Mouse (Mus musculus): ENCODE measurements around the gene Cnksr1. TPM values are rescaled to one million over a fixed set of nuclear protein-coding genes. Genes with fewer than 3 reads are reported as not detected.
A peak's percentile ranks its signal among the peaks of the same experiment; 100 is the strongest.
"Not testable (repeated sequence)": the region's sequence is repeated elsewhere in the genome, so short reads cannot be mapped to it uniquely, and the experiment has no call there.

Cnksr1 gene
- polyA plus RNA-seq (2016; fragmentation: Nextera tagmentation; extraction: Ambion mirVana): 2.1 and 2.5 TPM in 2 replicates

GRCm38 (mm10) chr4:134238279-134238651 lies at the start of gene Cnksr1:
Gene Cnksr1, minus strand, starts transcription at chr4:134238399.
- Histone ChIP-seq H3K36me3 (no peaks in the 10 kb centered on the region), H3K9ac (no peak within 1 kb of the TSS), H3K4me3 (peak within 1 kb of the TSS; percentile 28), H3K27ac (no peak within 1 kb of the TSS), H3K4me1 (peaks cover 4% of the 10 kb centered on the region; the same call in 1 of the 2 replicates), H3K4me2 (replicated peaks) (peak within 1 kb of the TSS; percentile 42), H3K9me3 (no peaks in the 10 kb centered on the region), H3K27me3 (peaks cover 21% of the 10 kb centered on the region)
- 1% methylated on average over 18 of the region's 18 CpGs for WGBS
- peak; percentile 62; the same call in 1 of the 2 replicates for ATAC-seq (ENCODE audit: insufficient number of reproducible peaks, insufficient read depth, low FRiP score, low TSS enrichment)

DNA sequence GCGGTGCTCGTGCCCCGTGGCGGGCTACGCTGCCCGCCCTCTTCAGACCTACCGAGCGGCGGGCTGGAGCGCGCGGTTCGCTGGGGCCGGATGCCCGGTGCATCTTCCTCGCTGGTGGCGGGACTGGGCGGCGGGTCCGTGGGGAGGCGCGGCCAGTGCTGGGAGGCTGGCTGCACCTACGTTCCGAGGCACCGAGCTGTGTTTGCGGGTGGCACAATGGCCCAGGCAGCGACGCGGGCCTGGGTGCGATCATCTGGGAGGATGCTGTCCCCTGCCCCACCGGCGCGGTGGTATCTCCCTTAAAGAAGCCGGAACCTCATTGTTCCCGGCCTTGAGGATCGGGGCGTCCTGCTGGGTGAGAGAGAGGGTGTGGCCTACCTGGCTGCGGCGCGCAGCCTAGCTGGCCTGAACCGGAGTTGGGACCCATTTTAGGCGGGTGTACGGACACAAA lies 49.4 kb upstream of the Cnksr1 start, which contains the start of gene Pdik1l:
TSS of gene Pdik1l (minus strand) at position 321 of the 451 bp plus-strand sequence.
- Histone ChIP-seq H3K9me3 (no peaks in the 10 kb centered on the region), H3K4me1 (peaks cover 14% of the 10 kb centered on the region), H3K4me2 (replicated peaks) (peak within 1 kb of the TSS; percentile 94), H3K9ac (peak within 1 kb of the TSS; percentile 93), H3K36me3 (peaks cover 12% of the 10 kb centered on the region; the same call in 1 of the 2 replicates), H3K4me3 (peak within 1 kb of the TSS; percentile 73), H3K27me3 (no peaks in the 10 kb centered on the region), H3K27ac (peak within 1 kb of the TSS; percentile 100)
- under 1% methylated on average over 43 of the region's 43 CpGs for WGBS
- ATAC-seq (ENCODE audit: insufficient number of reproducible peaks, insufficient read depth, low FRiP score, low TSS enrichment): peak; percentile 74

DNA sequence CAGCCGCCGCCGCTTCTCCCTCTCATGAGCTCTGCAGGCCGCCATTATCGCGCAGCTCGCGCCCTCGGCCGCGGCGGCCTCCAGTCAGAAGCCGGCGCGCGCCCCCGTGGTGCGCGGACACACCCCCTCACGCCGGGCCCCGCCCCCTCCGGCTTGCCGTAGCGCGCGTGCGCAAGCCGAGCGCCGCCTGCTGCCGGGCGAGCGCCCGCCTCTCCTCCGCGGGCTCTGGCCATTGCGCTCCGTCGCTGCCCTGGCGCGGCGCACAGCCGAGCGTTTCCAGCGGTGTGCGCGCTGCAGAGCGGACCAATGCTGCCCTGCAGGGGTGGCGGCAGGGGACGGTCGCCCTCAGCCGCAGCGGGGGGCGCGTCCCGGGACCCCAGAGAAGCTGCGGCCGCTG lies 49.0 kb upstream of the Cnksr1 start:
- peak overlapping the region; percentile 94 for H3K4me2 ChIP-seq (replicated peaks)
- peak overlapping the region; percentile 100 for H3K27ac ChIP-seq
- no peaks in the 10 kb centered on the region for H3K27me3 ChIP-seq
- peak overlapping the region; percentile 73 for H3K4me3 ChIP-seq
- H3K9ac ChIP-seq: peak overlapping the region; percentile 93
- WGBS: under 1% methylated on average over 58 of the region's 59 CpGs
- H3K36me3 ChIP-seq: peaks cover 15% of the 10 kb centered on the region
- H3K4me1 ChIP-seq: peaks cover 14% of the 10 kb centered on the region
- ATAC-seq (ENCODE audit: insufficient number of reproducible peaks, insufficient read depth, low FRiP score, low TSS enrichment): peak; percentile 96
- no peaks in the 10 kb centered on the region for H3K9me3 ChIP-seq

GRCm38 (mm10) chr4:134286226-134287167 lies 48.3 kb upstream of the Cnksr1 start:
- Histone ChIP-seq H3K9me3 (no peaks in the 10 kb centered on the region), H3K4me1 (peaks cover 14% of the 10 kb centered on the region), H3K36me3 (peaks cover 20% of the 10 kb centered on the region), H3K4me2 (replicated peaks) (peak overlapping the region; percentile 94), H3K27ac (peak overlapping the region; percentile 100), H3K4me3 (peak overlapping the region; percentile 73), H3K9ac (peak overlapping the region; percentile 93), H3K27me3 (no peaks in the 10 kb centered on the region)
- WGBS: 3% methylated on average over 59 of the region's 59 CpGs
- ATAC-seq (ENCODE audit: insufficient number of reproducible peaks, insufficient read depth, low FRiP score, low TSS enrichment): peak; percentile 25

DNA sequence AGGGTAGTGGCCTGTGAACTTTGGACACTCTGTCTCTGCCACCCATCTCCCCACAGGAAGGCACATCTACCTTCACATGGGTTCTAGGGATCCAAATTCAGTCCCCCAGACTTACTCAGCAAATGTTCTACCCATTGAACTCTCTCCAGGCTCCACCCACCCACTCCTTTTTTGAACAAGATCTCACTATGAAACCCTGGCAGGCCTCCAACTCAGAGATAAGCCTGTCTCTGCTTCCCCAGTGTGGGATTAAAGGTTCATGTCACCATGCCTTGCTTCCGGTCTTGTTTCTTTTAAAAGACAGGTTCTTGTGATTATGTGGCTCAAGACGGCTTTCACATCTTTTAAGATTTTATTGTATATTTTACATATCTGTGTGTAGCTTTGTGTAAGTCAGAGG lies 46.7 kb upstream of the Cnksr1 start:
- Histone ChIP-seq H3K4me2 (replicated peaks) (no peak overlapping the region), H3K36me3 (peaks cover 26% of the 10 kb centered on the region), H3K4me1 (peaks cover 14% of the 10 kb centered on the region), H3K27ac (no peak overlapping the region), H3K9me3 (no peaks in the 10 kb centered on the region), H3K27me3 (no peaks in the 10 kb centered on the region), H3K9ac (no peak overlapping the region), H3K4me3 (no peak overlapping the region)
- ATAC-seq (ENCODE audit: insufficient number of reproducible peaks, insufficient read depth, low FRiP score, low TSS enrichment): no peak
- WGBS: 96% methylated on average over 2 of the region's 2 CpGs

DNA sequence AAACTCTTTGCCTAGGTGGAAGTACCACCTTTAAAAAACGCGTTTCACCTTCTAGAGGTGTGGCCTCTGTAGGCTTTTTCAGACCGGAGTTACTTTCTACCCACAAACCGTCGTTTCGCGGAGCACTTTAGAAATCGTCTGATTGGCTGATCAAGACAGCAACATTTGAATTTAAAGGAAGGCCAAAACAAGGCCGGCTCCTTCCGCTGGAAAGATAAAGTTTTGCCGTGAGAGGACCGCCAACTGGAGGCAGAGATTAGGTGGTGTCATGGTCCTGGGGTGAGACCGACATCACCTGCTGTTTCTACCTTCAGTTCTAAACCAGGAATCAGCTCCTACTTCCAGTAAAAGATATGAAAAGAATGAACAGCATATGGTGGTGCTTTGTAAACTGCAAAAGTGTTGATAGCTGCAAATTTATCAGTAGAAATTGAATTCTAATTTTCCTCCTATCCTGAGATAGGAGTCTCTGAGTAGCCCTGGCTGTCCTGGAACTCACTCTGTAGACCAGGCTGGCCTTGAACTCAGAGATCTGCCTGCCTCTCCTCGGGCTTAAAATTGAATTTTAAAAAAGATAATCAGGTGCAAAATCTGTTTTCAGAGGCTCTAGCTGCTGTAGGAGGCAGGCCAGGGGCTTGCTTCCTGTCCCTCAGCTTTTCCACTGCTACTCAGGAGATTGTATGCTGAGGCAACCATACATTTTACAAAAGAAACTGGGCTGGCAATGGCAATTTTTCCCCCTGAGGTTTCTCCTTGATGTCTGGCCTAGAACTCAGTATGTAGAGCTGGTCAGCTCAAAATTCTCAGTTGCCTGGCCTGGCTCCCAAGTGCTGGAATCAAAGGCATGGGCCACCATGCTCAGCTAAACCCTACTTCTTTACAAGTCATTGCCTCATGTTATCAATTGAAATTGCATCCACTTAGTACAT lies 35.5 kb upstream of the Cnksr1 start:
- Histone ChIP-seq H3K9me3 (no peaks in the 10 kb centered on the region), H3K4me1 (0 out of 2 replicates have a peak, but pooled peaks cover 3% of the 10 kb centered on the region), H3K27ac (no peak overlapping the region), H3K4me2 (replicated peaks) (peak overlapping the region; percentile 38), H3K36me3 (peaks cover 20% of the 10 kb centered on the region), H3K9ac (no peak overlapping the region), H3K27me3 (no peaks in the 10 kb centered on the region), H3K4me3 (peak overlapping the region; percentile 9)
- ATAC-seq (ENCODE audit: insufficient number of reproducible peaks, insufficient read depth, low FRiP score, low TSS enrichment): no peak
- WGBS: 5% methylated on average over 14 of the region's 14 CpGs

DNA sequence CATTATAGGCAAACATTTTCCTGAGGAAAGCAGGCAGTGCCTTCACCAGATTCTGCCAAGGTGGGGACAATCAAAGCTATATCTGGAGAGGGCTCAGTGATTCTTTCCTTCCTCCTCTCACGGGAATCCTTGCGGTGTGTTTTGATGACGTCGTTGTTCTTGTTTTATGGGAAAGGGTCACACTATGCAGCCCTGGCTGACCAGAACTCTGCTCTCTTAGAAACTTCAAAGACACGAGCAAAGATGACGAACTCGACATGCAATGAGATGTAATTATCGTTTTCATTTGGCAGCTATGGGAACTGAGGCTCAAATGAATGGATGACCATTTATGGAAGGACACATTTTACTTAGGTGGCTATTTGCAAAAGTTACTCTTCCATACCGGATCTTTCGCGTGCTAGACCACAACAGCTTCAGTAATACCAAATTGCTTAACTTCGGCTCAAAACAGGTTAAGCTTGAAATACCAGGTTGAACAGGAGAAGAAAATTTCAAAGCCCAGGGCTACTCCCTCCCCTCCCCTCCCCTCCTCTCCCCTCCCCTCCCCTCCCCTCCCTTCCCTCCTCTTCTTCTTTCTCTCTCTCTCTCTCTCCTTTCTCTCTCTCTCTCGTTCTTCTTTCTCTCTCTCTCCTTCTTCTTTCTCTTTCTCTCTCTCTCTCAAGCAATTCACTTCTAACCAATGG lies 34.7 kb upstream of the Cnksr1 start:
- H3K36me3 ChIP-seq: peaks cover 14% of the 10 kb centered on the region
- H3K9me3 ChIP-seq: no peaks in the 10 kb centered on the region
- H3K4me2 ChIP-seq (replicated peaks): peak overlapping the region; percentile 38
- no peak overlapping the region for H3K9ac ChIP-seq
- H3K27ac ChIP-seq: no peak overlapping the region
- H3K27me3 ChIP-seq: no peaks in the 10 kb centered on the region
- WGBS: 30% methylated on average over 13 of the region's 13 CpGs
- peak overlapping the region; percentile 9 for H3K4me3 ChIP-seq
- no peak for ATAC-seq (ENCODE audit: insufficient number of reproducible peaks, insufficient read depth, low FRiP score, low TSS enrichment)
- H3K4me1 ChIP-seq: 0 out of 2 replicates have a peak, but pooled peaks cover 3% of the 10 kb centered on the region

GRCm38 (mm10) chr4:134271979-134272378 lies 33.8 kb upstream of the Cnksr1 start:
- H3K4me1 ChIP-seq: 0 out of 2 replicates have a peak, but pooled peaks cover 3% of the 10 kb centered on the region
- no peaks in the 10 kb centered on the region for H3K27me3 ChIP-seq
- no peak for ATAC-seq (ENCODE audit: insufficient number of reproducible peaks, insufficient read depth, low FRiP score, low TSS enrichment)
- no peak overlapping the region for H3K4me3 ChIP-seq
- H3K9me3 ChIP-seq: no peaks in the 10 kb centered on the region
- WGBS: 83% methylated on average over 7 of the region's 7 CpGs
- peaks cover 5% of the 10 kb centered on the region for H3K36me3 ChIP-seq
- H3K9ac ChIP-seq: no peak overlapping the region
- no peak overlapping the region for H3K27ac ChIP-seq
- H3K4me2 ChIP-seq (replicated peaks): no peak overlapping the region

DNA sequence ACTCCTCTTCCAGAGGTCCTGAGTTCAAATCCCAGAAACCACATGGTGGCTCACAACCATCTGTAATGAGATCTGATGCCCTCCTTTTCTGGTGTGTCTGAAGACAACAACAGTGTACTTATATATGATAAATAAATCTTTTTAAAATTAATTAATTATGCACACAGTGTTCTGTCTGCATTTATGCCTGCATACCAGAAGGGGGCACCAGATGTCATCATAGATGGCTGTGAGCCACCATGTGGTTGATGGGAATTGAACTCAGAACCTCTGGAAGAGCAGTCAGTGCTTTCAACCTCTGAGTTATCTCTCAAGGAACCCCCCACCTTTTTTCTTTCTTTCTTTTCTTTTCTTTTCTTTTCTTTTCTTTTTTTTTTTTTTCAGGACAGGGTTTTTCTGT lies 31.4 kb upstream of the Cnksr1 start:
- not testable (repeated sequence) for H3K27me3 ChIP-seq; H3K9me3 ChIP-seq; ATAC-seq (ENCODE audit: insufficient number of reproducible peaks, insufficient read depth, low FRiP score, low TSS enrichment); H3K4me3 ChIP-seq; H3K4me2 ChIP-seq (replicated peaks); H3K27ac ChIP-seq; H3K9ac ChIP-seq; H3K36me3 ChIP-seq; H3K4me1 ChIP-seq

- no peaks in the 10 kb centered on the region for H3K9me3 ChIP-seq
- no peak overlapping the region for H3K4me2 ChIP-seq (replicated peaks)
- H3K27me3 ChIP-seq: no peaks in the 10 kb centered on the region
- H3K4me3 ChIP-seq: no peak overlapping the region
- no peaks in the 10 kb centered on the region for H3K36me3 ChIP-seq
- ATAC-seq (ENCODE audit: insufficient number of reproducible peaks, insufficient read depth, low FRiP score, low TSS enrichment): no peak
- WGBS: 86% methylated on average over 19 of the region's 19 CpGs
- no peak overlapping the region for H3K9ac ChIP-seq
- H3K4me1 ChIP-seq: 0 out of 2 replicates have a peak, but pooled peaks cover 3% of the 10 kb centered on the region
- no peak overlapping the region for H3K27ac ChIP-seq
Observed at GRCm38 (mm10) chr4:134268102-134268655, 30.0 kb upstream of the Cnksr1 start.

Data from embryonic facial prominence, embryonic 12.5 days (tissue).